Mouse (Mus musculus) 3T3-L1 (cell line): Measurements from ENCODE around the gene Gm3264.
"Not testable (repeated sequence)": the region's sequence is repeated elsewhere in the genome, so short reads cannot be mapped to it uniquely, and the experiment has no call there.

Experiments
- DNase-seq: peaks from one replicate; pipeline ENCODE4 v3.0.0-alpha.2; 2015; ENCODE audit warnings: low read depth, low spot score

The Gm3264 gene

DNA sequence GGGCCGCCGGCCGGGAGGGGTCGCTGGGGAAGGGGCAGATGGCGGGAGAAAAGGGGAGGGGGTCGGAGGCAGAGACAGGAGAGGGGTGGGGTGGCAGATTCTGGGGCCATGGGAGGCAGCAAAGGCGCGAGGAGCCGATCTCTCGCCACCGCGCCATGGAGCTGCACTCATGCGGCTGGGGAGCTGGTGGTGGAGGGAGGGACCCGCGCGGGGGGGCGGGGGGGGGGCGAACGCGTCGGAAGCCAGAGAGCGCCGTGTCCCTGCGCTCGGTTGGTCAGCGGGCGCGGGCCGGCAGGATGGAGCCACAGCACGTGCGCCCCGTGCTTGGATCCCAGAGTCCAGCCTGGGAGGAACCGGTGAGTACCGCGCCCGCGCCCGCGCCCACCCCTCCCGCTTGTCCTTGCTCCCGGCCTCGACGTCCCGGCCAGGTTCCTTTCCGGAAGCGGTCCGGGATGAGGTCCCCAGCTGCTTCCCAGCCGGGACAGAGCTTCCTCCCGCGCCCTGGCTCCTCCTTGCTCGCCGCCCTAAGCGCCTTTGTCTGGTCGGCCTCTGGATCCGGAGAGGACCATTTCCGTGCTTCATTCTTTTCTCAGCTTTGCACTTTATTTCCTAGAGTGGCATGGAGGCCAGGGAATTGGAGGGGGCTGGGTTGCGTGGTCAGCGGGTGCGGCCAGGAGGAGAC, at the start of gene Gm3264:
Gene Gm3264, plus strand, starts transcription at position 278 of the 682 bp plus-strand sequence.
- DNase-seq = not testable (repeated sequence)

- DNase-seq = not testable (repeated sequence)
Measured at GRCm38 (mm10) chr14:4806421-4806820, 49.0 kb upstream of the Gm3264 start.

DNA sequence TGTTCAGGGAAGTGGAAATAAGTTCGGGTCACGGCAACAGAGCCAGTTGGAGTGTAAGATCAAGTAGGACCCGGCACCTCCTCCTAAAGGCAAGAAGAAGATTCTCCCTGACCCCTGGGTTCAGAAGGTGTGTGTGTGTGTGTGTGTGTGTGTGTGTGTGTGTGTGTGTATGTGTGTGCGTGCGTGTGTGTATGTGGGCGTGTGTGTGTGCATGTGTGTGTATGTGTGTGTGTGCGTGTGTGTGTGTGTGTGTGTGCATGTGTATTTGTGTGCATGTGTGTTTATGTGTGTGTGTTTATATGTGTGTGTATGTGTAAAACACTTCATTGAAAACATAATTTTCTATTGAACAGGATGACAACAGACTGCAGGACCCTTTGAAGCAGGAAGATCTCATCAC, 33.4 kb upstream of the Gm3264 start:
- not testable (repeated sequence) for DNase-seq

DNA sequence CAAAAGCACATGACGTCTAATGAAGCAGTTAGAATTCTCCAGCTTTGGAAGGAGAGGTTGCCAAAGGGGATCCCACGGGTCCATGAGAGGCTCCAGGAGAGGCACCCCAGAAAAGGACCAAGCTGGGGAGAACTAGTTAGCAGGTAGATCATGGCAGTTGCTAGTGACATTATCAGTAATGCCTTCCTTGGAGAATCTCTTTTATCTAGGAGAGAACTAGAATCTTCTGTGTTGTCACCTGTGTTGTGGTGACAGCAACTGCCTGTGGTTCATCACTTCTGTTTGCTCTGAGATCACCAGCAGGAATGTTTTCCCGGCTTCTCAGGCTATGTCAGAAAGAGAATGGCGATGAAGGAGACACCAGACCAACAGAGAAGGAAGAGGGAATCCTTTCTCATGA, 17.6 kb upstream of the Gm3264 start, which contains the start of gene Gm3269:
Gene Gm3269, plus strand, starts transcription at position 301 of the 400 bp plus-strand sequence.
- DNase-seq = not testable (repeated sequence)

- not testable (repeated sequence) for DNase-seq
Measured at GRCm38 (mm10) chr14:4892116-4892515, 36.7 kb downstream of the Gm3264 start, which contains the start of gene Gm3278. TSS of gene Gm3278 (plus strand) at chr14:4892416.
